Mouse (Mus musculus) lung, postnatal 0 days (tissue): ENCODE data around the gene Ppp1r35. TPM values are rescaled to one million over a fixed set of nuclear protein-coding genes. Genes with fewer than 3 reads are reported as not detected.

Experiments used
- ATAC-seq: fragments of 200-750 bp; cut with Nextera tagmentation; 2 replicates; pipeline ENCODE4 v1.8.0; 2017; ENCODE audit warnings: moderate library complexity
- DNase-seq: peaks from one replicate; pipeline ENCODE4 v3.0.0-alpha.2; 2016; ENCODE audit warnings: low spot score
- H3K27ac ChIP-seq: fragments of 300-500 bp; sonication (generic); 2 replicates; pipeline ENCODE4 v1.5.1; 2014; ENCODE audit warnings: antibody characterized with exemption, mild to moderate bottlenecking, low read length, mixed read lengths
- H3K27me3 ChIP-seq: fragments of 300-500 bp; sonication (generic); replicated peaks from 2 replicates; pipeline ENCODE4 v1.6.1; 2014; ENCODE audit warnings: low read length, mixed read lengths; ENCODE audit not compliant: insufficient read depth
- H3K36me3 ChIP-seq: fragments of 300-500 bp; sonication (generic); 2 replicates; pipeline ENCODE4 v1.6.1; 2014; ENCODE audit warnings: low read length, mixed read lengths; ENCODE audit not compliant: insufficient read depth
- H3K4me1 ChIP-seq: fragments of 300-500 bp; sonication (generic); 2 replicates; pipeline ENCODE4 v1.6.1; 2014; ENCODE audit warnings: antibody characterized with exemption, low read depth, low read length, mixed read lengths; ENCODE audit not compliant: insufficient read depth
- H3K4me2 ChIP-seq: fragments of 300-500 bp; sonication (generic); replicated peaks from 2 replicates; pipeline ENCODE4 v1.6.1; 2014; ENCODE audit warnings: low read depth, mild to moderate bottlenecking, low read length, moderate library complexity, mixed read lengths
- H3K4me3 ChIP-seq: fragments of 300-500 bp; sonication (generic); 2 replicates; pipeline ENCODE4 v1.5.1; 2014; ENCODE audit warnings: low read depth, low read length
- H3K9ac ChIP-seq: fragments of 300-500 bp; sonication (generic); replicated peaks from 2 replicates; pipeline ENCODE4 v1.6.1; 2014; ENCODE audit warnings: low read depth, mild to moderate bottlenecking
- H3K9me3 ChIP-seq: fragments of 300-500 bp; sonication (generic); 2 replicates; pipeline ENCODE4 v1.6.1; 2016; ENCODE audit warnings: low read length, mixed read lengths
- CTCF ChIP-seq: IDR thresholded peaks from 2 replicates; pipeline ENCODE4 v1.5.1; 2016; ENCODE audit warnings: antibody characterized with exemption, mild to moderate bottlenecking
- EP300 ChIP-seq: IDR thresholded peaks from 2 replicates; pipeline ENCODE4 v1.6.1; 2016; ENCODE audit warnings: antibody characterized with exemption, mild to moderate bottlenecking, control low read depth
- WGBS: fragments of 180-500 bp; shearing (Covaris S2); extraction: QIAGEN DNeasy Blood & Tissue Kit; methylation state at CpG from one replicate; pipeline ENCODE4 v1.1.7; 2014; 5-methylcytosine and 5-hydroxymethylcytosine counted together
- polyA plus RNA-seq: library from polyadenylated mRNA; unstranded; fragments of >200 nt; fragmentation: Nextera tagmentation; extraction: Ambion mirVana; gene quantifications from 2 replicates; pipeline ENCODE4 v1.2.1, GENCODE M21; 2015

Gene Ppp1r35
- polyA plus RNA-seq, 1 experiment from 2014 or later: 29.8 TPM

GRCm38 (mm10) chr5:137745214-137746171 lies 33.2 kb upstream of the Ppp1r35 start, which contains the start of gene Tsc22d4:
Gene Tsc22d4, plus strand, starts transcription at chr5:137745730.
- Histone ChIP-seq H3K4me2 (peak within 1 kb of the TSS; percentile 97), H3K4me3 (peak within 1 kb of the TSS; percentile 74), H3K36me3 (no peaks in the 10 kb centered on the region; the same call in 1 of the 2 replicates), H3K9ac (peak within 1 kb of the TSS; percentile 79), H3K27me3 (no peaks in the 10 kb centered on the region), H3K9me3 (no peaks in the 10 kb centered on the region), H3K4me1 (peaks cover 3% of the 10 kb centered on the region; the same call in 1 of the 2 replicates), H3K27ac (peak within 1 kb of the TSS; percentile 97)
- ATAC-seq: peak; percentile 80
- TF ChIP-seq EP300: 0 out of 2 replicates have a peak, but pooled peaks have one; percentile 59
- TF ChIP-seq CTCF: 0 out of 2 replicates have a peak, but pooled peaks have one; percentile 21
- WGBS: 2% methylated on average over 26 of the region's 28 CpGs
- peak; percentile 97 for DNase-seq

- peak overlapping the region; percentile 97 for H3K4me2 ChIP-seq
- H3K27ac ChIP-seq: peak overlapping the region; percentile 97
- H3K9me3 ChIP-seq: no peaks in the 10 kb centered on the region
- no peak for TF ChIP-seq EP300
- no peak for TF ChIP-seq CTCF
- peaks cover under 1% of the 10 kb centered on the region; the same call in 1 of the 2 replicates for H3K36me3 ChIP-seq
- peak; percentile 38 for ATAC-seq
- peak overlapping the region; percentile 79 for H3K9ac ChIP-seq
- H3K27me3 ChIP-seq: no peaks in the 10 kb centered on the region
- peaks cover 3% of the 10 kb centered on the region for H3K4me1 ChIP-seq
- peak overlapping the region; percentile 74 for H3K4me3 ChIP-seq
- peak; percentile 75 for DNase-seq
- 2% methylated on average over 18 of the region's 20 CpGs for WGBS
These were observed 32.3 kb upstream of the Ppp1r35 start for GRCm38 (mm10) chr5:137746282-137746850.

GRCm38 (mm10) chr5:137746851-137747325 lies 31.8 kb upstream of the Ppp1r35 start:
- peaks cover 3% of the 10 kb centered on the region for H3K4me1 ChIP-seq
- TF ChIP-seq EP300: no peak
- H3K4me3 ChIP-seq: peak overlapping the region; percentile 74
- no peak for DNase-seq
- peak overlapping the region; percentile 97 for H3K4me2 ChIP-seq
- no peaks in the 10 kb centered on the region for H3K27me3 ChIP-seq
- peak overlapping the region; percentile 79 for H3K9ac ChIP-seq
- no peak for ATAC-seq
- H3K27ac ChIP-seq: peak overlapping the region; percentile 97
- WGBS: 0% methylated on average over 16 of the region's 16 CpGs
- no peaks in the 10 kb centered on the region for H3K9me3 ChIP-seq
- H3K36me3 ChIP-seq: peaks cover 6% of the 10 kb centered on the region; the same call in 1 of the 2 replicates

- Histone ChIP-seq H3K36me3 (peaks cover 11% of the 10 kb centered on the region), H3K4me2 (peak overlapping the region; percentile 97), H3K4me3 (peak overlapping the region; percentile 74), H3K4me1 (peaks cover 3% of the 10 kb centered on the region), H3K27me3 (no peaks in the 10 kb centered on the region), H3K9me3 (no peaks in the 10 kb centered on the region), H3K27ac (peak overlapping the region; percentile 97), H3K9ac (peak overlapping the region; percentile 79)
- WGBS: 1% methylated on average over 21 of the region's 26 CpGs
- ATAC-seq (peak; percentile 20), DNase-seq (peak; percentile 60)
- no peak for TF ChIP-seq EP300
- peak; percentile 39 for TF ChIP-seq CTCF
These were observed 31.2 kb upstream of the Ppp1r35 start for GRCm38 (mm10) chr5:137747326-137747961.

GRCm38 (mm10) chr5:137748130-137748770 lies 30.4 kb upstream of the Ppp1r35 start:
- H3K27me3 ChIP-seq: no peaks in the 10 kb centered on the region
- no peaks in the 10 kb centered on the region for H3K9me3 ChIP-seq
- peak overlapping the region; percentile 97 for H3K27ac ChIP-seq
- H3K4me1 ChIP-seq: peaks cover 8% of the 10 kb centered on the region
- WGBS: 19% methylated on average over 5 of the region's 5 CpGs
- H3K36me3 ChIP-seq: peaks cover 12% of the 10 kb centered on the region
- TF ChIP-seq CTCF: no peak; the same call in 1 of the 2 replicates
- no peak; the same call in 1 of the 2 replicates for TF ChIP-seq EP300
- H3K9ac ChIP-seq: no peak overlapping the region
- peak overlapping the region; percentile 74 for H3K4me3 ChIP-seq
- DNase-seq (peak; percentile 72), ATAC-seq (no peak)
- peak overlapping the region; percentile 97 for H3K4me2 ChIP-seq
